Mouse (Mus musculus) spleen, adult 2 months (tissue): ENCODE results near the gene Mrps18a.

Experiments
- CTCF ChIP-seq: fragments of 200-500 bp; IDR thresholded peaks from 2 replicates; pipeline ENCODE4 v1.5.1; 2011; ENCODE audit warnings: mild to moderate bottlenecking, inconsistent platforms; ENCODE audit not compliant: insufficient read depth, insufficient read length, insufficient replicate concordance; ENCODE audit errors: extremely low read depth
- POLR2A ChIP-seq: fragments of 200-500 bp; IDR thresholded peaks from 2 replicates; pipeline ENCODE4 v1.6.1; 2011; ENCODE audit warnings: low read depth, low read length, inconsistent platforms

DNA sequence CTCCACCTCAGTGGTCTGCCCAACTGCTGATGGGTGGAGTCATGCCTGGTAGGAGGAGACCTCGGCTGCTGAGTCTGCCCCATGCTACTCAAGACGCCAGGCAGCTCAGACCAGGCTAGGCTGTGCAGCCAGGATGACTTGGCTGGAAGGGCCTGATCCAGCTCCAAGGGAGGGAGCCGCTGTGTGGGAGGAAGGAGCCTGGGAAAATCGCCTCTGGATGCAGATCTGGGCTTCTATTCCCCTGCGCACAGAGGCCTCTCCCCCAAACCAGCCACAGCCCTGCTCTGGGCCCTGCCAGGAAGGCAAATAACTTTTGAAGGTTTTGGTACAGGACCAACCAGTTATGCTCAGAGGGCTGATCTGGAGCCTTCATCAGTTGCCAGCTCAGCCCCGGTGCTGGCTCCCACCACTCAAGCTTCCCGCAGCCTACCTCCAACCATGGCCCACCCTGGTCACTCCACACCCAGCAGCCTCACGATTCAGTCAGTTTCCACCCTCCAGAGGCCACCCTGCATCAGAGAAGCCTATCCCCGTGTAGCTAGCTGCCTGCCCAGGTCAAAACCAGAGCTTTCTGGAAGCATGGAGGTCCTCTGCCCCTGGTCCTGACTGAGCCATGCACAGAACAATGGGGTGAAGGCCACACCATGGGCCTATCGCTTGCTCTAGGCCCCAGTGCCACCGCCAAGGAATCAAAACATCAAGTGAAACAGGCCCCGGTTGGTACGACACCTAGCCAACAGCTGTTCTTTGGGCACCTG, 19.1 kb downstream of the Mrps18a start:
- TF ChIP-seq CTCF (no peak), POLR2A (no peak)
